Mouse (Mus musculus) forebrain, postnatal 0 days (tissue): Measurements from ENCODE around the gene Atp1a2. TPM values are rescaled to one million over a fixed set of nuclear protein-coding genes. Genes with fewer than 3 reads are reported as not detected.

Experiments
- ATAC-seq: fragments of 200-750 bp; cut with Nextera tagmentation; 2 replicates; pipeline ENCODE4 v1.8.0; 2017; ENCODE audit warnings: mild to moderate bottlenecking, moderate library complexity
- DNase-seq: peaks from one replicate; pipeline ENCODE4 v3.0.0-alpha.2; 2015
- H3K27ac ChIP-seq: fragments of 300-500 bp; sonication (generic); 2 replicates; pipeline ENCODE4 v1.5.1; 2014; ENCODE audit warnings: low read depth, mild to moderate bottlenecking, antibody characterized with exemption, low read length, moderate library complexity, mixed read lengths
- H3K27me3 ChIP-seq: fragments of 300-500 bp; sonication (generic); 2 replicates; pipeline ENCODE4 v1.6.1; 2014; ENCODE audit warnings: mild to moderate bottlenecking, low read length, mixed read lengths; ENCODE audit not compliant: insufficient read depth
- H3K36me3 ChIP-seq: fragments of 300-500 bp; sonication (generic); 2 replicates; pipeline ENCODE4 v1.6.1; 2014; ENCODE audit warnings: mild to moderate bottlenecking, moderate library complexity; ENCODE audit not compliant: insufficient read depth
- H3K4me1 ChIP-seq: fragments of 300-500 bp; sonication (generic); 2 replicates; pipeline ENCODE4 v1.6.1; 2014; ENCODE audit warnings: antibody characterized with exemption; ENCODE audit not compliant: insufficient read depth
- H3K4me2 ChIP-seq: fragments of 300-500 bp; sonication (generic); 2 replicates; pipeline ENCODE4 v1.6.1; 2014; ENCODE audit warnings: low read depth, mild to moderate bottlenecking, moderate library complexity
- H3K4me3 ChIP-seq: fragments of 300-500 bp; sonication (generic); 2 replicates; pipeline ENCODE4 v1.5.1; 2014; ENCODE audit warnings: low read depth, low read length, mixed read lengths
- H3K9ac ChIP-seq: fragments of 300-500 bp; sonication (generic); 2 replicates; pipeline ENCODE4 v1.6.1; 2014; ENCODE audit warnings: mild to moderate bottlenecking
- H3K9me3 ChIP-seq: fragments of 300-500 bp; sonication (generic); 2 replicates; pipeline ENCODE4 v1.6.1; 2016; ENCODE audit warnings: low read length
- CTCF ChIP-seq: sonication (generic); IDR thresholded peaks from 2 replicates; pipeline ENCODE4 v1.5.1; 2016; ENCODE audit warnings: antibody characterized with exemption, control low read depth, low read depth
- WGBS: fragments of 180-500 bp; shearing (Covaris S2); extraction: QIAGEN DNeasy Blood & Tissue Kit; methylation state at CpG from one replicate; pipeline ENCODE4 v1.1.7; 2014; 5-methylcytosine and 5-hydroxymethylcytosine counted together
- polyA plus RNA-seq: library from polyadenylated mRNA; unstranded; fragments of >200 nt; fragmentation: Nextera tagmentation; extraction: Ambion mirVana; gene quantifications from 2 replicates; pipeline ENCODE4 v1.2.1, GENCODE M21; 2015
- total RNA-seq: library from RNA; depleted of rRNA; stranded (reverse); fragments of >200 nt; gene quantifications from 2 replicates; pipeline ENCODE4 v1.2.3, GENCODE M21; 2014

The Atp1a2 gene
- total and polyA plus RNA-seq, 2 experiments from 2014 or later, result 75.2 to 294 TPM

GRCm38 (mm10) chr1:172329131-172329530 lies 31.3 kb upstream of the Atp1a2 start, which contains the start of gene Kcnj9:
TSS of gene Kcnj9 (minus strand) at chr1:172329318.
- Histone ChIP-seq H3K27ac (peak within 1 kb of the TSS; percentile 59; the same call in 1 of the 2 replicates), H3K4me2 (peak within 1 kb of the TSS; percentile 60), H3K27me3 (no peaks in the 10 kb centered on the region), H3K9me3 (no peaks in the 10 kb centered on the region), H3K9ac (peak within 1 kb of the TSS; percentile 51), H3K4me3 (peak within 1 kb of the TSS; percentile 35), H3K36me3 (no peaks in the 10 kb centered on the region), H3K4me1 (peaks cover 26% of the 10 kb centered on the region)
- DNase-seq (peak; percentile 86), ATAC-seq (peak; percentile 93)
- 11% methylated on average over 9 of the region's 9 CpGs for WGBS
- no peak for TF ChIP-seq CTCF

GRCm38 (mm10) chr1:172328461-172328860 lies 30.6 kb upstream of the Atp1a2 start:
- no peaks in the 10 kb centered on the region for H3K9me3 ChIP-seq
- no peaks in the 10 kb centered on the region for H3K27me3 ChIP-seq
- H3K4me2 ChIP-seq, result peak overlapping the region; percentile 60
- peaks cover 26% of the 10 kb centered on the region for H3K4me1 ChIP-seq
- H3K27ac ChIP-seq, result no peak overlapping the region
- ATAC-seq, result no peak
- peak overlapping the region; percentile 35 for H3K4me3 ChIP-seq
- H3K36me3 ChIP-seq, result no peaks in the 10 kb centered on the region
- 78% methylated on average over 7 of the region's 7 CpGs for WGBS
- peak overlapping the region; percentile 51; the same call in 1 of the 2 replicates for H3K9ac ChIP-seq
- no peak for TF ChIP-seq CTCF
- no peak for DNase-seq

- H3K36me3 ChIP-seq, result no peaks in the 10 kb centered on the region
- H3K27ac ChIP-seq, result no peak overlapping the region
- H3K9me3 ChIP-seq, result no peaks in the 10 kb centered on the region
- H3K4me1 ChIP-seq, result peaks cover 26% of the 10 kb centered on the region
- WGBS, result 85% methylated on average over 3 of the region's 3 CpGs
- 0 out of 2 replicates have a peak overlapping the region, but pooled peaks have one; percentile 35 for H3K4me3 ChIP-seq
- no peak overlapping the region for H3K9ac ChIP-seq
- no peak for TF ChIP-seq CTCF
- H3K4me2 ChIP-seq, result peak overlapping the region; percentile 60; the same call in 1 of the 2 replicates
- H3K27me3 ChIP-seq, result no peaks in the 10 kb centered on the region
- DNase-seq (no peak), ATAC-seq (no peak)
Measured at GRCm38 (mm10) chr1:172328041-172328440, 30.2 kb upstream of the Atp1a2 start.

GRCm38 (mm10) chr1:172327206-172328001 lies 29.5 kb upstream of the Atp1a2 start:
- TF ChIP-seq CTCF, result no peak
- no peak overlapping the region for H3K4me2 ChIP-seq
- ATAC-seq (no peak), DNase-seq (no peak)
- 91% methylated on average over 16 of the region's 16 CpGs for WGBS
- H3K36me3 ChIP-seq, result no peaks in the 10 kb centered on the region
- H3K27me3 ChIP-seq, result no peaks in the 10 kb centered on the region
- H3K4me3 ChIP-seq, result no peak overlapping the region
- no peak overlapping the region for H3K27ac ChIP-seq
- no peak overlapping the region for H3K9ac ChIP-seq
- no peaks in the 10 kb centered on the region for H3K9me3 ChIP-seq
- H3K4me1 ChIP-seq, result peaks cover 26% of the 10 kb centered on the region

GRCm38 (mm10) chr1:172326684-172327083 lies 28.8 kb upstream of the Atp1a2 start:
- Histone ChIP-seq H3K4me3 (peak overlapping the region; percentile 43), H3K4me1 (peaks cover 26% of the 10 kb centered on the region), H3K27me3 (no peaks in the 10 kb centered on the region), H3K27ac (no peak overlapping the region), H3K36me3 (no peaks in the 10 kb centered on the region), H3K9me3 (no peaks in the 10 kb centered on the region), H3K9ac (peak overlapping the region; percentile 45), H3K4me2 (peak overlapping the region; percentile 71)
- no peak for ATAC-seq
- WGBS, result 63% methylated on average over 11 of the region's 11 CpGs
- TF ChIP-seq CTCF, result no peak
- no peak for DNase-seq

GRCm38 (mm10) chr1:172325680-172326535 lies 28.0 kb upstream of the Atp1a2 start:
- WGBS, result 27% methylated on average over 94 of the region's 94 CpGs
- H3K9me3 ChIP-seq, result no peaks in the 10 kb centered on the region
- TF ChIP-seq CTCF, result peak; percentile 84
- H3K4me2 ChIP-seq, result peak overlapping the region; percentile 71
- H3K36me3 ChIP-seq, result no peaks in the 10 kb centered on the region
- peaks cover 26% of the 10 kb centered on the region for H3K4me1 ChIP-seq
- peak overlapping the region; percentile 43 for H3K4me3 ChIP-seq
- peak; percentile 47 for ATAC-seq
- H3K27ac ChIP-seq, result no peak overlapping the region
- H3K9ac ChIP-seq, result peak overlapping the region; percentile 45
- H3K27me3 ChIP-seq, result no peaks in the 10 kb centered on the region
- no peak for DNase-seq
